Mouse (Mus musculus) hindbrain, embryonic 14.5 days (tissue): ENCODE results near the gene Slc27a2. TPM values are rescaled to one million over a fixed set of nuclear protein-coding genes. Genes with fewer than 3 reads are reported as not detected.

Experiments
- ATAC-seq: fragments of 200-750 bp; cut with Nextera tagmentation; 2 replicates; pipeline ENCODE4 v1.8.0; 2017; ENCODE audit warnings: moderate number of reproducible peaks, mild to moderate bottlenecking, moderate TSS enrichment, moderate library complexity; ENCODE audit not compliant: low FRiP score
- DNase-seq: peaks from one replicate; pipeline ENCODE4 v3.0.0-alpha.2; 2015; ENCODE audit warnings: low spot score
- H3K27ac ChIP-seq: fragments of 300-500 bp; sonication (generic); 2 replicates; pipeline ENCODE4 v1.5.1; 2014; ENCODE audit warnings: mild to moderate bottlenecking, moderate library complexity
- H3K27me3 ChIP-seq: fragments of 300-500 bp; sonication (generic); 2 replicates; pipeline ENCODE4 v1.6.1; 2014; ENCODE audit warnings: mild to moderate bottlenecking, low read length, mixed read lengths; ENCODE audit not compliant: control insufficient read depth, insufficient read depth
- H3K36me3 ChIP-seq: fragments of 300-500 bp; sonication (generic); replicated peaks from 2 replicates; pipeline ENCODE4 v1.6.1; 2014; ENCODE audit not compliant: control insufficient read depth, insufficient read depth
- H3K4me1 ChIP-seq: fragments of 300-500 bp; sonication (generic); replicated peaks from 2 replicates; pipeline ENCODE4 v1.6.1; 2014; ENCODE audit warnings: antibody characterized with exemption, low read length, mixed read lengths; ENCODE audit not compliant: control insufficient read depth, insufficient read depth
- H3K4me2 ChIP-seq: fragments of 300-500 bp; sonication (generic); replicated peaks from 2 replicates; pipeline ENCODE4 v1.6.1; 2014; ENCODE audit warnings: mild to moderate bottlenecking, moderate library complexity
- H3K4me3 ChIP-seq: fragments of 300-500 bp; sonication (generic); replicated peaks from 2 replicates; pipeline ENCODE4 v1.5.1; 2014; ENCODE audit warnings: mild to moderate bottlenecking, low read length
- H3K9ac ChIP-seq: fragments of 300-500 bp; sonication (generic); 2 replicates; pipeline ENCODE4 v1.6.1; 2014
- H3K9me3 ChIP-seq: fragments of 300-500 bp; sonication (generic); 2 replicates; pipeline ENCODE4 v1.6.1; 2016; ENCODE audit warnings: low read length; ENCODE audit not compliant: control insufficient read depth
- WGBS: fragments of 180-500 bp; shearing (Covaris S2); extraction: QIAGEN DNeasy Blood & Tissue Kit; methylation state at CpG from one replicate; pipeline ENCODE4 v1.1.7; 2014; 5-methylcytosine and 5-hydroxymethylcytosine counted together
- polyA plus RNA-seq: library from polyadenylated mRNA; unstranded; fragments of >200 nt; fragmentation: Nextera tagmentation; extraction: Ambion mirVana; gene quantifications from 2 replicates; pipeline ENCODE4 v1.2.1, GENCODE M21; 2014

Slc27a2 gene
- 9.7 and 13.4 TPM in 2 replicates for polyA plus RNA-seq

GRCm38 (mm10) chr2:126552357-126553290 is at the start of gene Slc27a2:
Gene Slc27a2 (plus strand): TSS chr2:126552407.
- peak; percentile 82 for ATAC-seq
- H3K27me3 ChIP-seq, result peaks cover 36% of the 10 kb centered on the region
- under 1% methylated on average over 58 of the region's 61 CpGs for WGBS
- peak within 1 kb of the TSS; percentile 78 for H3K4me3 ChIP-seq
- H3K9ac ChIP-seq, result peak within 1 kb of the TSS; percentile 79
- H3K9me3 ChIP-seq, result no peaks in the 10 kb centered on the region
- H3K4me2 ChIP-seq, result peak within 1 kb of the TSS; percentile 96
- H3K27ac ChIP-seq, result peak within 1 kb of the TSS; percentile 55; the same call in 1 of the 2 replicates
- peak; percentile 44 for DNase-seq
- peaks cover 9% of the 10 kb centered on the region for H3K4me1 ChIP-seq
- H3K36me3 ChIP-seq, result no peaks in the 10 kb centered on the region

- Histone ChIP-seq H3K4me2 (no peak overlapping the region), H3K4me3 (no peak overlapping the region), H3K9me3 (no peaks in the 10 kb centered on the region), H3K27ac (no peak overlapping the region), H3K36me3 (no peaks in the 10 kb centered on the region), H3K27me3 (no peaks in the 10 kb centered on the region), H3K9ac (no peak overlapping the region), H3K4me1 (no peaks in the 10 kb centered on the region)
- DNase-seq (no peak), ATAC-seq (no peak)
- whole genome bisulfite sequencing, result 85% methylated on average over 1 of the region's 1 CpGs
Measured at GRCm38 (mm10) chr2:126505156-126505555, 47.1 kb upstream of the Slc27a2 start.

GRCm38 (mm10) chr2:126507477-126507876 is 44.7 kb upstream of the Slc27a2 start:
- H3K36me3 ChIP-seq, result no peaks in the 10 kb centered on the region
- H3K9me3 ChIP-seq, result no peaks in the 10 kb centered on the region
- H3K27ac ChIP-seq, result no peak overlapping the region
- no peak overlapping the region for H3K4me3 ChIP-seq
- no peak for DNase-seq
- H3K9ac ChIP-seq, result no peak overlapping the region
- no peaks in the 10 kb centered on the region for H3K4me1 ChIP-seq
- no peaks in the 10 kb centered on the region for H3K27me3 ChIP-seq
- 93% methylated on average over 5 of the region's 5 CpGs for WGBS
- H3K4me2 ChIP-seq, result no peak overlapping the region
- ATAC-seq, result no peak

GRCm38 (mm10) chr2:126508228-126508627 is 44.0 kb upstream of the Slc27a2 start:
- no peaks in the 10 kb centered on the region for H3K36me3 ChIP-seq
- ATAC-seq (no peak), DNase-seq (no peak)
- no peak overlapping the region for H3K9ac ChIP-seq
- H3K4me2 ChIP-seq, result no peak overlapping the region
- no peak overlapping the region for H3K4me3 ChIP-seq
- no peaks in the 10 kb centered on the region for H3K9me3 ChIP-seq
- no peaks in the 10 kb centered on the region for H3K4me1 ChIP-seq
- 70% methylated on average over 1 of the region's 1 CpGs for WGBS
- no peaks in the 10 kb centered on the region for H3K27me3 ChIP-seq
- no peak overlapping the region for H3K27ac ChIP-seq

- Histone ChIP-seq H3K27ac (no peak overlapping the region), H3K9ac (no peak overlapping the region), H3K36me3 (no peaks in the 10 kb centered on the region), H3K27me3 (no peaks in the 10 kb centered on the region), H3K4me3 (no peak overlapping the region), H3K4me1 (no peaks in the 10 kb centered on the region), H3K4me2 (no peak overlapping the region), H3K9me3 (no peaks in the 10 kb centered on the region)
- DNase-seq, result no peak
- WGBS, result 81% methylated on average over 6 of the region's 6 CpGs
- ATAC-seq, result no peak
Measured at GRCm38 (mm10) chr2:126515069-126515826, 37.0 kb upstream of the Slc27a2 start.

GRCm38 (mm10) chr2:126519872-126520581 is 32.2 kb upstream of the Slc27a2 start:
- no peaks in the 10 kb centered on the region for H3K9me3 ChIP-seq
- H3K4me1 ChIP-seq, result no peaks in the 10 kb centered on the region
- no peaks in the 10 kb centered on the region for H3K36me3 ChIP-seq
- DNase-seq, result no peak
- H3K9ac ChIP-seq, result no peak overlapping the region
- no peak overlapping the region for H3K27ac ChIP-seq
- H3K4me3 ChIP-seq, result no peak overlapping the region
- 82% methylated on average over 11 of the region's 11 CpGs for WGBS
- ATAC-seq, result no peak
- no peaks in the 10 kb centered on the region for H3K27me3 ChIP-seq
- H3K4me2 ChIP-seq, result no peak overlapping the region

- peak; percentile 88 for DNase-seq
- Histone ChIP-seq H3K9ac (no peak overlapping the region), H3K4me3 (no peak overlapping the region), H3K4me2 (no peak overlapping the region), H3K27me3 (no peaks in the 10 kb centered on the region), H3K27ac (no peak overlapping the region), H3K36me3 (no peaks in the 10 kb centered on the region), H3K4me1 (no peaks in the 10 kb centered on the region), H3K9me3 (no peaks in the 10 kb centered on the region)
- WGBS, result 14% methylated on average over 7 of the region's 7 CpGs
- ATAC-seq, result 0 out of 2 replicates have a peak, but pooled peaks have one; percentile 69
Measured at GRCm38 (mm10) chr2:126520828-126521227, 31.4 kb upstream of the Slc27a2 start.

GRCm38 (mm10) chr2:126521471-126521870 is 30.7 kb upstream of the Slc27a2 start:
- H3K27ac ChIP-seq, result no peak overlapping the region
- no peaks in the 10 kb centered on the region for H3K9me3 ChIP-seq
- H3K4me3 ChIP-seq, result no peak overlapping the region
- ATAC-seq, result no peak
- H3K9ac ChIP-seq, result no peak overlapping the region
- no peaks in the 10 kb centered on the region for H3K36me3 ChIP-seq
- no peaks in the 10 kb centered on the region for H3K4me1 ChIP-seq
- H3K4me2 ChIP-seq, result no peak overlapping the region
- WGBS, result 83% methylated on average over 10 of the region's 10 CpGs
- DNase-seq, result no peak
- no peaks in the 10 kb centered on the region for H3K27me3 ChIP-seq

- 67% methylated on average over 8 of the region's 8 CpGs for WGBS
- ATAC-seq, result no peak
- no peak for DNase-seq
Measured at GRCm38 (mm10) chr2:126522056-126522455, 30.2 kb upstream of the Slc27a2 start.

More at GRCm38 (mm10) chr2:126522056-126522455, 30.2 kb upstream of the Slc27a2 start:
- Histone ChIP-seq H3K4me2 (no peak overlapping the region), H3K27me3 (no peaks in the 10 kb centered on the region), H3K9ac (no peak overlapping the region), H3K27ac (no peak overlapping the region), H3K36me3 (no peaks in the 10 kb centered on the region), H3K9me3 (no peaks in the 10 kb centered on the region), H3K4me1 (no peaks in the 10 kb centered on the region), H3K4me3 (no peak overlapping the region)
